ENCODE assay signal across 8 mouse cellular contexts in the genomic region with DNA sequence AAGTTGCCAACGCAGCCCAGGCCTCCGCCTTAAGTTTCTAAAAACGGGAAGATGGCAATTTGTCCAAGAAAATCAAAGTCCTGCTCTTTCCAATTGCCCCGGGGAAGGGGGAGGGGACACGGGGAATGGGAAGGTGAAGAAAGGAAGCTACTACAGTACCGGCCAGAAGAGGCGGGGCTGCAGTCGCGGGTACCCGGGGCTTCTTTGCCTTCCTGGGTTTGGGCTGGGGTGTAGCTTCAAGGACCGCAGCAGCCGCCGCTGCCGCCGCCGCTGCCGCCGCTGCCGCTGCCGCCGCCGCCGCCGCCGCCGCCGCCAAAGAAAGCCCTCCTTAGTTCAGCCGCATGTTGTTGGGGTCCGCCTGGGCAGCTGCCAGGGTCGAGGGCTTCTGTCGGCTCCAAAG. TPM values are rescaled to one million over a fixed set of nuclear protein-coding genes. Genes with fewer than 3 reads are reported as not detected.
DNase-seq lines count a peak whose midpoint lies in the region; ATAC-seq lines count a peak whose summit lies in the region.

No protein-coding gene starts in this region.

- 23% methylated on average over 26 of the region's 31 CpGs for WGBS in forebrain, embryonic 12.5 days
- 19% methylated on average over 31 of the region's 31 CpGs for WGBS in intestine, embryonic 15.5 days

- H3K27ac ChIP-seq in forebrain, embryonic 12.5 days = peak overlapping the region; percentile 87
- H3K27ac ChIP-seq in intestine, embryonic 15.5 days = no peak overlapping the region

- peak overlapping the region; percentile 62 for H3K4me3 ChIP-seq in forebrain, embryonic 12.5 days (replicated peaks)
- H3K4me3 ChIP-seq in intestine, embryonic 15.5 days (replicated peaks) = peak overlapping the region; percentile 47

- H3K9ac ChIP-seq in forebrain, embryonic 12.5 days = peak overlapping the region; percentile 72
- H3K9ac ChIP-seq in intestine, embryonic 15.5 days = peak overlapping the region; percentile 23

- H3K27me3 ChIP-seq in forebrain, embryonic 12.5 days = peaks cover 4% of the 10 kb centered on the region; the same call in 1 of the 2 replicates
- H3K27me3 ChIP-seq in intestine, embryonic 15.5 days (replicated peaks) = peaks cover 24% of the 10 kb centered on the region

- no peaks in the 10 kb centered on the region for H3K36me3 ChIP-seq in forebrain, embryonic 12.5 days (replicated peaks)
- no peaks in the 10 kb centered on the region for H3K36me3 ChIP-seq in intestine, embryonic 15.5 days

- H3K4me1 ChIP-seq in forebrain, embryonic 12.5 days = peaks cover 5% of the 10 kb centered on the region; the same call in 1 of the 2 replicates
- H3K4me1 ChIP-seq in intestine, embryonic 15.5 days (replicated peaks) = no peaks in the 10 kb centered on the region

- peak; percentile 2; the same call in 1 of the 2 replicates for ATAC-seq in forebrain, embryonic 12.5 days (ENCODE audit: low FRiP score)
- ATAC-seq in intestine, embryonic 15.5 days = no peak
- ATAC-seq in granulocyte monocyte progenitor cell, adult 5-6 weeks (replicated peaks; ENCODE audit: poor library complexity, severe bottlenecking) = no peak

- peak overlapping the region; percentile 65 for H3K4me2 ChIP-seq in forebrain, embryonic 12.5 days
- H3K4me2 ChIP-seq in intestine, embryonic 15.5 days (replicated peaks) = peak overlapping the region; percentile 86

- DNase-seq in kidney, adult 18-20 months = peak; percentile 12
- no peak for DNase-seq in kidney, postnatal 36 days
- DNase-seq in Muller cell, postnatal 12 days (ENCODE audit: inconsistent ontology term) = peak; percentile 18
- DNase-seq in neural tube, embryonic 10.5 days (ENCODE audit: extremely low spot score, low spot score) = peak; percentile 55
- no peak for DNase-seq in lung, postnatal 25 days (ENCODE audit: low spot score)

- 0 out of 2 replicates have a peak, but pooled peaks cover 3% of the 10 kb centered on the region for H3K9me3 ChIP-seq in forebrain, embryonic 12.5 days
- no peaks in the 10 kb centered on the region for H3K9me3 ChIP-seq in intestine, embryonic 15.5 days

RNA-seq across cellular contexts. Expression of a gene that starts 0.6 kb away (rescaled TPM):
- 21.6 and 22.3 TPM in 2 replicates for polyA plus RNA-seq in forebrain, embryonic 12.5 days (2016; fragmentation: Nextera tagmentation; extraction: Ambion mirVana)
- 1.2 and 1.8 TPM in 2 replicates for polyA plus RNA-seq in intestine, embryonic 15.5 days (2015; fragmentation: Nextera tagmentation; extraction: Ambion mirVana)
- 0.32 TPM in 1 of 2 replicates, not detected in the other for total RNA-seq in granulocyte monocyte progenitor cell, adult 5-6 weeks (2014; fragmentation: Nextera tagmentation)
- total RNA-seq in granulocyte monocyte progenitor cell, adult 5-6 weeks (2017) = not detected in 2 replicates

Comparison
In these comparisons a context has a peak if more than half of its experiments do, and no peak if none do; other contexts are left out.
1. DNase-seq: peak in kidney, adult 18-20 months (single experiment), Muller cell, postnatal 12 days (single experiment) and neural tube, embryonic 10.5 days (single experiment); none in kidney, postnatal 36 days (0 of 2) and lung, postnatal 25 days (single experiment).